Mouse (Mus musculus) embryonic facial prominence, embryonic 12.5 days (tissue): ENCODE data around the gene Enthd1. TPM values are rescaled to one million over a fixed set of nuclear protein-coding genes. Genes with fewer than 3 reads are reported as not detected.

Experiments
- ATAC-seq: fragments of 200-750 bp; cut with Nextera tagmentation; 2 replicates; pipeline ENCODE4 v1.8.0; 2017; ENCODE audit not compliant: insufficient number of reproducible peaks, insufficient read depth, low FRiP score, low TSS enrichment
- H3K27ac ChIP-seq: fragments of 300-500 bp; sonication (generic); 2 replicates; pipeline ENCODE4 v1.5.1; 2016; ENCODE audit warnings: mild to moderate bottlenecking
- H3K27me3 ChIP-seq: fragments of 300-500 bp; sonication (generic); 2 replicates; pipeline ENCODE4 v1.6.1; 2016; ENCODE audit warnings: mild to moderate bottlenecking, moderate library complexity
- H3K36me3 ChIP-seq: fragments of 300-500 bp; sonication (generic); 2 replicates; pipeline ENCODE4 v1.6.1; 2016; ENCODE audit warnings: mild to moderate bottlenecking
- H3K4me1 ChIP-seq: fragments of 300-500 bp; sonication (generic); 2 replicates; pipeline ENCODE4 v1.6.1; 2016
- H3K4me2 ChIP-seq: fragments of 300-500 bp; sonication (generic); replicated peaks from 2 replicates; pipeline ENCODE4 v1.6.1; 2016; ENCODE audit warnings: mild to moderate bottlenecking, moderate library complexity
- H3K4me3 ChIP-seq: fragments of 300-500 bp; sonication (generic); 2 replicates; pipeline ENCODE4 v1.5.1; 2016; ENCODE audit warnings: mild to moderate bottlenecking
- H3K9ac ChIP-seq: fragments of 300-500 bp; sonication (generic); 2 replicates; pipeline ENCODE4 v1.6.1; 2016; ENCODE audit warnings: mild to moderate bottlenecking, moderate library complexity
- H3K9me3 ChIP-seq: fragments of 300-500 bp; sonication (generic); 2 replicates; pipeline ENCODE4 v1.6.1; 2016; ENCODE audit warnings: mild to moderate bottlenecking, moderate library complexity
- WGBS: fragments of 180-500 bp; shearing (Covaris S2); methylation state at CpG from one replicate; pipeline ENCODE4 v1.1.7; 2016; 5-methylcytosine and 5-hydroxymethylcytosine counted together
- polyA plus RNA-seq: library from polyadenylated mRNA; unstranded; fragments of >200 nt; fragmentation: Nextera tagmentation; extraction: Ambion mirVana; gene quantifications from 2 replicates; pipeline ENCODE4 v1.2.1, GENCODE M21; 2016

Enthd1 gene
- polyA plus RNA-seq, 1 experiment from 2014 or later: not detected

GRCm38 (mm10) chr15:80559978-80560377 is 5.0 kb downstream of the Enthd1 start:
- ATAC-seq: no peak
- Histone ChIP-seq H3K4me2 (no peak overlapping the region), H3K9ac (no peak overlapping the region), H3K36me3 (no peaks in the 10 kb centered on the region), H3K9me3 (no peaks in the 10 kb centered on the region), H3K4me1 (peaks cover 3% of the 10 kb centered on the region), H3K4me3 (no peak overlapping the region), H3K27me3 (no peaks in the 10 kb centered on the region), H3K27ac (no peak overlapping the region)
- 52% methylated on average over 14 of the region's 14 CpGs for WGBS

GRCm38 (mm10) chr15:80559534-80559933 is 5.4 kb downstream of the Enthd1 start:
- no peak overlapping the region for H3K4me3 ChIP-seq
- no peaks in the 10 kb centered on the region for H3K36me3 ChIP-seq
- H3K9ac ChIP-seq: no peak overlapping the region
- H3K4me1 ChIP-seq: peaks cover 3% of the 10 kb centered on the region
- H3K9me3 ChIP-seq: no peaks in the 10 kb centered on the region
- 57% methylated on average over 12 of the region's 12 CpGs for WGBS
- no peak for ATAC-seq
- no peak overlapping the region for H3K27ac ChIP-seq
- H3K4me2 ChIP-seq: no peak overlapping the region
- no peaks in the 10 kb centered on the region for H3K27me3 ChIP-seq

DNA sequence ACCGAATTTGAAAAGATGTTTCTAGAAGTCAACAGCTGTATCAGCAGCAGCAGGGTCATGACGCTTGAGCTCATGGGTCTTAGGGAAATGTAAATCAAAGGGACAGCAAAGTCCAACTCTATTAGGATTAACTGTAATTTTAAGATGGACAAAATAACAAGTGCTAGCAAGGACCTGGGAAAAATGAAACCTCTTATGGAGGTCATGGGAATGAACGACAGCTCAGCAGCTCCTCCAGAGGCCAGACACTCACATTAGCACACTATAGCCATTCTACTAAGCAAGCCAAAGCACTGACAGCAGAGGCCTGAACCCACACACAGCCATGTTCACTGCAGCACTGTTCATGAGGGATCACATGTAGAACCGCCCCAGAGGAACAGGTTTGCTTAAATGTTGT is 7.2 kb downstream of the Enthd1 start:
- ATAC-seq: no peak
- H3K4me2 ChIP-seq: no peak overlapping the region
- H3K27me3 ChIP-seq: no peaks in the 10 kb centered on the region
- no peaks in the 10 kb centered on the region for H3K9me3 ChIP-seq
- WGBS: 75% methylated on average over 4 of the region's 4 CpGs
- H3K4me3 ChIP-seq: no peak overlapping the region
- peaks cover 3% of the 10 kb centered on the region for H3K4me1 ChIP-seq
- no peaks in the 10 kb centered on the region for H3K36me3 ChIP-seq
- H3K9ac ChIP-seq: no peak overlapping the region
- H3K27ac ChIP-seq: no peak overlapping the region

GRCm38 (mm10) chr15:80556021-80556420 is 8.9 kb downstream of the Enthd1 start:
- Histone ChIP-seq H3K4me1 (no peaks in the 10 kb centered on the region; the same call in 1 of the 2 replicates), H3K9ac (no peak overlapping the region), H3K27me3 (no peaks in the 10 kb centered on the region), H3K36me3 (no peaks in the 10 kb centered on the region), H3K4me2 (no peak overlapping the region), H3K9me3 (no peaks in the 10 kb centered on the region), H3K4me3 (no peak overlapping the region), H3K27ac (no peak overlapping the region)
- ATAC-seq: no peak
- WGBS: 71% methylated on average over 2 of the region's 2 CpGs

GRCm38 (mm10) chr15:80554860-80555822 is 9.8 kb downstream of the Enthd1 start:
- Histone ChIP-seq H3K9ac (no peak overlapping the region), H3K27ac (no peak overlapping the region), H3K4me1 (no peaks in the 10 kb centered on the region; the same call in 1 of the 2 replicates), H3K27me3 (no peaks in the 10 kb centered on the region), H3K4me2 (no peak overlapping the region), H3K36me3 (no peaks in the 10 kb centered on the region), H3K4me3 (no peak overlapping the region), H3K9me3 (no peaks in the 10 kb centered on the region)
- WGBS: 93% methylated on average over 6 of the region's 6 CpGs
- no peak for ATAC-seq

DNA sequence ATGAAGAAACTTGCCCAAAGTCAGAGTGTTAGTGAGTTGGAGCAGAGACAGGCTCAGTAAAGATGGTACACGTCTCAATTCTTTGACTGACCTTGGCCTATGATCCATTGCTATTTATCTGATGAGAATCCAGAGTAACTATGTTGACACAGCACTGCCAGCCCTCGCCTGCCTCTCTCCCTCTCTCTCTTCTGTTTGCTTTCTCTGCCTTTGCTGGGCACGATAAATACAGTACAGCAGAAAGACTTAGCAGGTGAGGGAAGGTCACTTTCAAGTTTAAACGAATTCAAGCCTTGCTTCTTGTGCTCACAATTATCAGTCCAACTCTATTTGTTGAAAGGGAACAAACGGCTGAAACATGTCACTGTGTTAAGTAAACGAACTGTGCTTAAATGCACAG is 19.5 kb downstream of the Enthd1 start:
- H3K27ac ChIP-seq: no peak overlapping the region
- no peaks in the 10 kb centered on the region for H3K9me3 ChIP-seq
- no peak overlapping the region for H3K9ac ChIP-seq
- WGBS: 61% methylated on average over 6 of the region's 6 CpGs
- no peaks in the 10 kb centered on the region for H3K4me1 ChIP-seq
- no peaks in the 10 kb centered on the region for H3K36me3 ChIP-seq
- H3K4me2 ChIP-seq: no peak overlapping the region
- H3K4me3 ChIP-seq: no peak overlapping the region
- no peak for ATAC-seq
- no peaks in the 10 kb centered on the region for H3K27me3 ChIP-seq

- H3K4me1 ChIP-seq: no peaks in the 10 kb centered on the region
- no peak for ATAC-seq
- 49% methylated on average over 3 of the region's 3 CpGs for WGBS
Observed at GRCm38 (mm10) chr15:80544115-80544514, 20.8 kb downstream of the Enthd1 start.

DNA sequence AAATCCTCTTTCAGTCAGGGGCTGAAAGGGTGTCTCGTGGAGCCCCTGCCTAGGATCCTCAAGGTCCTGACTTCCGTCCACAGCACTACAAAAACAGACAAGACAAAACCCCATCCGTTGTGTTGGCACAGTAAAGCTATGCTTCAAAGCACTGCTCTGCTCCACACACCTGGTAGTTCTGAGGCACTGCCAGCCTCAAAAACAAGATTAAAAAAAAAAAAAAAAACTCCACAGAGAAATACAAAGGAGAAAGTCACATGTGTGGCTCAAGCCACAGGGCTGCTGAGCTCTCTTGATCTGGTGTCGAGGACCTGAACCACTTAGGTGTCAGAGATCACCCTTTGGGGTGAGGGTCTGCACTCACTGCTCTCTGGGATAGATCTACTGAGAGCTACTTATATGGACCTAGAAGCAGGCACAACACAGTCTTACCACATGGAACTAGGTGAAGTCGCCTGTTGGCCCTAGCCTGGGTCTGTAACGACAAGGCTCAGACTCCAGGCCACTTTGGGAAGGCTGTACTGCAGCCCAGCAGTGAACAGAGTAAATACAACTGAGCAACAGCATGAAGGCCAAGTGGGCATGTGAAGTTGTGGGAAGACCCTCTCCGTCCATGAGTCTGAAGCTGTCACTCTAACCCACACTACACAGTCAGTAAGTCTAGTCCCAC is 26.1 kb downstream of the Enthd1 start:
- no peak for ATAC-seq
- Histone ChIP-seq H3K4me3 (no peak overlapping the region), H3K4me2 (no peak overlapping the region), H3K27ac (no peak overlapping the region), H3K9me3 (no peaks in the 10 kb centered on the region), H3K36me3 (no peaks in the 10 kb centered on the region), H3K9ac (no peak overlapping the region), H3K4me1 (no peaks in the 10 kb centered on the region), H3K27me3 (no peaks in the 10 kb centered on the region)
- 84% methylated on average over 7 of the region's 7 CpGs for WGBS

More at GRCm38 (mm10) chr15:80544115-80544514, 20.8 kb downstream of the Enthd1 start:
- no peak overlapping the region for H3K27ac ChIP-seq
- no peak overlapping the region for H3K4me2 ChIP-seq
- H3K27me3 ChIP-seq: no peaks in the 10 kb centered on the region
- no peaks in the 10 kb centered on the region for H3K36me3 ChIP-seq
- no peak overlapping the region for H3K9ac ChIP-seq
- no peak overlapping the region for H3K4me3 ChIP-seq
- H3K9me3 ChIP-seq: no peaks in the 10 kb centered on the region

GRCm38 (mm10) chr15:80538075-80538474 is 26.9 kb downstream of the Enthd1 start:
- Histone ChIP-seq H3K4me3 (no peak overlapping the region), H3K9ac (no peak overlapping the region), H3K27me3 (no peaks in the 10 kb centered on the region), H3K4me2 (no peak overlapping the region), H3K36me3 (no peaks in the 10 kb centered on the region), H3K27ac (no peak overlapping the region), H3K4me1 (no peaks in the 10 kb centered on the region), H3K9me3 (no peaks in the 10 kb centered on the region)
- 82% methylated on average over 2 of the region's 2 CpGs for WGBS
- ATAC-seq: no peak

DNA sequence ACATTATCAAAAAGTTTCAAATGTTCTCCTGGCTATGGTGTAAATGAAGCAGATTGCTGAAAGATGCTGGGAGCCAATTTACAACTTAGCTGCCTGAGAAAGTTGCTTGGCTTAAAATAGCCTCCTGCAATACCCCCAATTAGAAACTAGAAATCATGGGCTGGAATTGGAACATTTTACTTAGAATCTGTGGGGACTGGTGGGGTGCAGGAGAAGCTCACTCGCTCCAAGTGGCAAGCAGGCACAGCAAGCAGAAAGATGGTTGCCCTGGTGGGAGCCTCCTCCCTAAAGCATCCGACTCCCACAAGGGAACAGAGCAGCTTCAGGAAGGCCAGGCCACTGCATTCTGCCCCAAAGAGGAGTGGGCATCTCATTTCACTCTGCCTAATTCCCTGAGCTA is 28.9 kb downstream of the Enthd1 start:
- Histone ChIP-seq H3K9ac (no peak overlapping the region), H3K4me2 (no peak overlapping the region), H3K9me3 (no peaks in the 10 kb centered on the region), H3K27me3 (no peaks in the 10 kb centered on the region), H3K36me3 (no peaks in the 10 kb centered on the region), H3K4me3 (no peak overlapping the region), H3K4me1 (no peaks in the 10 kb centered on the region), H3K27ac (no peak overlapping the region)
- WGBS: 61% methylated on average over 2 of the region's 2 CpGs
- ATAC-seq: no peak

DNA sequence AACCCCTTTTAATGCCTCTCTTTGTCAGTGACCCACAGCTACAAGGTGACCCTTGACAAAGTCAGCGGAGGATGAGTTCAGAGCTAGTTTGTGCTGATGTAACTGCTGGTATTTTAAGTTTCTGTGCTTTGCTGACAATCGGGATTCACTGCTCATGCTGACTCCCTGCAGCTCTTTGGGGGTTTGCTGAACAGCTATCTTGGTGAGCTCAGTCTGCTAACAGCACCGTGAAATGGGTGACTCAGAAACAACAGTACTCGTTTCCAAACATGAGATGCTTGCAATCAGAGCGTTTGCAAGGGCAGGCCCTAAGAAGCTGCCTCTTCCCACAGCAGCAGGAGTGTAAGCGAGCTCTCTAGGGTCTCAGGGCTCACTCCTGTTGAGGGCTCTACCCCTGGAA is 31.7 kb downstream of the Enthd1 start:
- H3K4me1 ChIP-seq: no peaks in the 10 kb centered on the region
- H3K27ac ChIP-seq: no peak overlapping the region
- no peak overlapping the region for H3K4me2 ChIP-seq
- ATAC-seq: no peak
- H3K27me3 ChIP-seq: no peaks in the 10 kb centered on the region
- no peaks in the 10 kb centered on the region for H3K36me3 ChIP-seq
- no peak overlapping the region for H3K9ac ChIP-seq
- WGBS: 55% methylated on average over 6 of the region's 6 CpGs
- no peaks in the 10 kb centered on the region for H3K9me3 ChIP-seq
- no peak overlapping the region for H3K4me3 ChIP-seq
